Mouse (Mus musculus) megakaryocyte, embryonic 14.5 days (primary cell): Measurements from ENCODE around the gene Mrpl12.

Experiments
- FLI1 ChIP-seq: IDR thresholded peaks from 2 replicates; pipeline ENCODE4 v1.6.1; 2012; ENCODE audit warnings: low read length, inconsistent platforms, mixed read lengths
- GATA1 ChIP-seq: IDR thresholded peaks from 3 replicates; pipeline ENCODE4 v1.6.1; 2012; ENCODE audit warnings: mixed read lengths, low read length, inconsistent platforms, borderline replicate concordance

- no peak for TF ChIP-seq GATA1
- TF ChIP-seq FLI1 = no peak
These were observed 15.9 kb downstream of the Mrpl12 start for GRCm38 (mm10) chr11:120500357-120500756.
